Comparison of ENCODE assay signal across 8 mouse cellular contexts in genomic region chr19:15924181-15924865, GRCm38 (mm10). TPM values are rescaled to one million over a fixed set of nuclear protein-coding genes. Genes with fewer than 3 reads are reported as not detected.
A peak's percentile ranks its signal among the peaks of the same experiment; 100 is the strongest.
DNase-seq lines count a peak whose midpoint lies in the region; ATAC-seq and TF ChIP-seq lines count a peak whose summit lies in the region.

No protein-coding gene starts in this region.

- no peaks in the 10 kb centered on the region for H3K4me1 ChIP-seq in hindbrain, embryonic 11.5 days (replicated peaks; ENCODE audit: control insufficient read depth, insufficient read depth, low read length)
- H3K4me1 ChIP-seq in lung, embryonic 14.5 days (ENCODE audit: insufficient read depth) = 0 out of 2 replicates have a peak, but pooled peaks cover 2% of the 10 kb centered on the region
- H3K4me1 ChIP-seq in neural tube, embryonic 15.5 days = peaks cover 21% of the 10 kb centered on the region
- H3K4me1 ChIP-seq in thymus, adult 2 months (replicated peaks; ENCODE audit: control insufficient read depth, insufficient read depth, low read length) = peaks cover 10% of the 10 kb centered on the region

- H3K4me2 ChIP-seq in hindbrain, embryonic 11.5 days (replicated peaks; ENCODE audit: low read depth, low read length) = peak overlapping the region; percentile 52
- H3K4me2 ChIP-seq in lung, embryonic 14.5 days = peak overlapping the region; percentile 95
- H3K4me2 ChIP-seq in neural tube, embryonic 15.5 days = peak overlapping the region; percentile 98

- no peak for TF ChIP-seq POLR2A in thymus, adult 2 months (IDR thresholded peaks at IDR 0.05; ENCODE audit: control insufficient read depth, extremely low read depth, insufficient read depth, low read length, poor library complexity)

- DNase-seq in Muller cell, postnatal 12 days (ENCODE audit: inconsistent ontology term) = peak; percentile 93
- peak; percentile 27 for DNase-seq in cerebellum, adult 8-10 months
- DNase-seq in hindbrain, embryonic 11.5 days (ENCODE audit: low spot score) = peak; percentile 69
- DNase-seq in layer of hippocampus, adult 9-11 months = peak; percentile 88
- peak; percentile 73 for DNase-seq in lung, embryonic 14.5 days
- peak; percentile 57 for DNase-seq in thymus, adult 2 months

- no peaks in the 10 kb centered on the region for H3K36me3 ChIP-seq in hindbrain, embryonic 11.5 days (ENCODE audit: control insufficient read depth, insufficient read depth, low read length)
- H3K36me3 ChIP-seq in lung, embryonic 14.5 days (ENCODE audit: insufficient read depth) = peaks cover 12% of the 10 kb centered on the region
- H3K36me3 ChIP-seq in neural tube, embryonic 15.5 days = no peaks in the 10 kb centered on the region
- no peaks in the 10 kb centered on the region for H3K36me3 ChIP-seq in thymus, adult 2 months (ENCODE audit: control insufficient read depth, insufficient read depth, low read length)

- no peaks in the 10 kb centered on the region for H3K9me3 ChIP-seq in hindbrain, embryonic 11.5 days (ENCODE audit: control insufficient read depth, low read length)
- no peaks in the 10 kb centered on the region for H3K9me3 ChIP-seq in lung, embryonic 14.5 days (ENCODE audit: low read depth, low read length)
- H3K9me3 ChIP-seq in neural tube, embryonic 15.5 days (replicated peaks) = no peaks in the 10 kb centered on the region

- no peaks in the 10 kb centered on the region for H3K27me3 ChIP-seq in hindbrain, embryonic 11.5 days (ENCODE audit: control insufficient read depth, insufficient read depth, low read length)
- no peaks in the 10 kb centered on the region for H3K27me3 ChIP-seq in lung, embryonic 14.5 days (ENCODE audit: insufficient read depth, low read length)
- H3K27me3 ChIP-seq in neural tube, embryonic 15.5 days (replicated peaks) = no peaks in the 10 kb centered on the region
- H3K27me3 ChIP-seq in thymus, adult 2 months (ENCODE audit: control insufficient read depth, insufficient read depth, low read length) = no peaks in the 10 kb centered on the region

- ATAC-seq in frontal cortex, adult (ENCODE audit: low TSS enrichment) = peak; percentile 77
- ATAC-seq in hindbrain, embryonic 11.5 days (ENCODE audit: low FRiP score) = peak; percentile 77
- ATAC-seq in lung, embryonic 14.5 days (ENCODE audit: insufficient read depth) = peak; percentile 56
- ATAC-seq in neural tube, embryonic 15.5 days (ENCODE audit: low FRiP score) = peak; percentile 76

- H3K27ac ChIP-seq in hindbrain, embryonic 11.5 days (ENCODE audit: low read depth, low read length) = peak overlapping the region; percentile 74
- H3K27ac ChIP-seq in lung, embryonic 14.5 days (ENCODE audit: low read depth) = peak overlapping the region; percentile 89
- H3K27ac ChIP-seq in neural tube, embryonic 15.5 days (replicated peaks) = peak overlapping the region; percentile 85
- H3K27ac ChIP-seq in thymus, adult 2 months (ENCODE audit: control insufficient read depth, insufficient read depth, low read length) = no peak overlapping the region

- peak overlapping the region; percentile 60 for H3K9ac ChIP-seq in hindbrain, embryonic 11.5 days (ENCODE audit: low read depth, low read length)
- peak overlapping the region; percentile 69 for H3K9ac ChIP-seq in lung, embryonic 14.5 days
- H3K9ac ChIP-seq in neural tube, embryonic 15.5 days (replicated peaks) = peak overlapping the region; percentile 62

- H3K4me3 ChIP-seq in hindbrain, embryonic 11.5 days (ENCODE audit: low read depth, low read length) = peak overlapping the region; percentile 62
- H3K4me3 ChIP-seq in lung, embryonic 14.5 days (ENCODE audit: low read depth, low read length) = peak overlapping the region; percentile 77
- H3K4me3 ChIP-seq in neural tube, embryonic 15.5 days (replicated peaks) = peak overlapping the region; percentile 76
- H3K4me3 ChIP-seq in thymus, adult 2 months (ENCODE audit: control insufficient read depth, insufficient read depth, low read length) = peak overlapping the region; percentile 66

- no peak; the same call in 1 of the 2 replicates for TF ChIP-seq CTCF in lung, embryonic 14.5 days (IDR thresholded peaks at IDR 0.05; ENCODE audit: low read depth)
- TF ChIP-seq CTCF in thymus, adult 2 months (IDR thresholded peaks at IDR 0.05; ENCODE audit: borderline replicate concordance, control insufficient read depth, extremely low read depth, insufficient read depth, low read length, poor library complexity) = no peak

- 0% methylated on average over 46 of the region's 46 CpGs for WGBS in hindbrain, embryonic 11.5 days
- WGBS in lung, embryonic 14.5 days = under 1% methylated on average over 45 of the region's 46 CpGs
- WGBS in neural tube, embryonic 15.5 days = under 1% methylated on average over 46 of the region's 46 CpGs
- WGBS in thymus, adult 2 months = under 1% methylated on average over 46 of the region's 46 CpGs

RNA-seq across cellular contexts. Expression of gene Psat1, which starts 22.8 kb away (rescaled TPM):
- 107 and 116 TPM in 2 replicates for polyA plus RNA-seq in hindbrain, embryonic 11.5 days (2014; fragmentation: Nextera tagmentation; extraction: Ambion mirVana)
- polyA plus RNA-seq in lung, embryonic 14.5 days (2014; fragmentation: Nextera tagmentation; extraction: Ambion mirVana) = 209 and 227 TPM in 2 replicates
- 61.6 and 79.9 TPM in 2 replicates for polyA plus RNA-seq in neural tube, embryonic 15.5 days (2015; fragmentation: Nextera tagmentation; extraction: Ambion mirVana)
- 31.9 and 33.2 TPM in 2 replicates for polyA plus RNA-seq in thymus, adult 2 months (2012; rRNA removed)

Comparison
In these comparisons a context has a peak if more than half of its experiments do, and no peak if none do; other contexts are left out.
1. DNase-seq: peak in every context shown above with its lines; median percentile 93 in Muller cell, postnatal 12 days; 88 in layer of hippocampus, adult 9-11 months; 73 in lung, embryonic 14.5 days; 69 in hindbrain, embryonic 11.5 days; 57 in thymus, adult 2 months; 27 in cerebellum, adult 8-10 months.